Mouse (Mus musculus) heart, postnatal 36 days (tissue): ENCODE measurements around the gene Fuz. TPM values are rescaled to one million over a fixed set of nuclear protein-coding genes. Genes with fewer than 3 reads are reported as not detected.

Experiments used
- DNase-seq, 2 experiments: peaks; one replicate each; pipeline ENCODE4 v3.0.0; 2021 to 2022
- intact Hi-C: fragments of 180-260 bp; cut with DNase I; formaldehyde crosslinking; loops from one replicate; pipeline ENCODE4 v1.15.1; 2025
- microRNA-seq, 2 experiments: library from miRNA; unstranded; fragments of <30 nt; microRNA quantifications; one replicate each; pipeline ENCODE4 v1.2.0; 2021; ENCODE audit warnings: borderline number of aligned reads in 2 of 2
- total RNA-seq, 2 experiments: library from RNA; stranded (reverse); gene quantifications; 2 replicates each; pipeline ENCODE4 v1.2.3; 2021

Fuz gene
- total RNA-seq, 2 experiments from 2014 or later: 16.9 to 17.5 TPM

DNA sequence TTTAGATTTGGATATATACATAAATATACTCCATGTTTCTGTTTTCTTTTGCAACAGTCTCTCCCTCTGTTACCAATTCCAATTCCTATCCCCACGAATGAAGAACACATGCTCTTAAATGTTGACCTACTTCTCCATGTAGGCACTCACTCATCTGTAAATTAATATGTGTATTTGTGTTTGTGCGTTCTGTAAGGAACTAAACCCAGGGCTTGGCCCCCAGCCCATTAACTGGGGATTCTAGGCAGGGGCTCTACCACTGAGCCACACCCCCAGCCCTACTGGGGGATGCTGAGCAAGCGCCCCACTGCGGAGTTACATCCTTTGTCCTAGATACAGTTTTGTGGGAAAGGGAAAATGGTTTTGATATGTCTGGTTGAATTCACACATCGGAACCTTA is 23.2 kb downstream of the Fuz start:
- no peak for DNase-seq
- intact Hi-C loops: no loop called here

DNA sequence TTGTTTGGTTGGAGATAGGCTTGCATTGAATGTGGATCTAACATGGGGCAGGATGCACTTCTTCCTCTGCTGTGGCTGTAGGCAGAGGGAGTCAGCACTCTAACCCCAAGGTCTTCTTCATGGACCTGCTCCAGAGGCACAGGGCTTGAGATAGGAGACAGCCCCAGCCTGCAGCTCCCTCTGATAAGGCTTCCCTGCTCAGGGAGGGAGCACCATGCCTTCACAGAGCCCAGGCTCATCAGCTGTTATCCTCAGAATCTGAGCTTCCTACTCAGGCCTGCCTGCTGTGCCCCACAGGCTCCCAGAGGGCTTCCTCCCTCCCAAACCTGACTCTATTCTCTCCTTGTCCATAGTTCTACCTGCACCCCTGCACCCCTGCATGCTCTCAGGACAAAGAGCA is 26.7 kb downstream of the Fuz start:
- DNase-seq: no peak
- intact Hi-C loops: no loop called here

DNA sequence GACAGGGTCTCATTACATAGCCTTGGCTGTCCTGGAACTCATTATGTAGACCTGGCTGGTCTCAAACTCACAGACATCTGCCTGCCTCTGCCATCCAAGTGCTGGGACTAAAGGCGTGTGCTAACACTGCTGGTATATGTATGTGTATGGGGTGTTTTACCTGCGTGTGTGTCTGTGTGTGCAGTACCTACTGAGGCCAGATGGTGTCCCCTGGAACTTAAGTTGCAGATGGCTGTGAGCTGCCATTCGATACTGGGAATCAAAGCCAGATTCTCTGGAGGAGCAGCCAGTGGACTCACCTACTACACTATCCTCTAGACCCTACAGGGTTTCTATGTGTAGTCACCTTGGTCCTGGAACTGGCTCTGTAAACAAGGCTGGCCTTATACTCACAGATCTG is 29.6 kb downstream of the Fuz start:
- intact Hi-C loops: no loop called here
- no peak for DNase-seq

DNA sequence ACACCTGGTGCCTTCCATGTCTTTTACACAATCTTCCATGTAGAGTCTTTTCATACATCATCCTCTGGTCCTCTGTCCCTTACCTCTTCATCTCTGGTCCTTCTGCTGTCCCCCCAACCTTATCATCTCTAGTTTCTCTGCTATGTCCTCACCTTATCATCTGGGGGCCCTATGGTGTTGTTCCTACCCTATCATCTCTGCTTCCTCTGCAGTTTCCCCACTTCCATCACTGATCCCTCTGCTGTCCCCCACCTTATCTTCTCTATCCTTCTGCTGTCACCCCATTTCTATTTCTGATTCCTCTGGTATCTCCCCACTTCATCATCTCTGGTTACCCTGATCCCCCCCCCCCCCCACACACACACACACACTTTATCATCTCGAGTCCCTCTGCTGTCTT is 32.7 kb downstream of the Fuz start:
- intact Hi-C loops: no loop called here

DNA sequence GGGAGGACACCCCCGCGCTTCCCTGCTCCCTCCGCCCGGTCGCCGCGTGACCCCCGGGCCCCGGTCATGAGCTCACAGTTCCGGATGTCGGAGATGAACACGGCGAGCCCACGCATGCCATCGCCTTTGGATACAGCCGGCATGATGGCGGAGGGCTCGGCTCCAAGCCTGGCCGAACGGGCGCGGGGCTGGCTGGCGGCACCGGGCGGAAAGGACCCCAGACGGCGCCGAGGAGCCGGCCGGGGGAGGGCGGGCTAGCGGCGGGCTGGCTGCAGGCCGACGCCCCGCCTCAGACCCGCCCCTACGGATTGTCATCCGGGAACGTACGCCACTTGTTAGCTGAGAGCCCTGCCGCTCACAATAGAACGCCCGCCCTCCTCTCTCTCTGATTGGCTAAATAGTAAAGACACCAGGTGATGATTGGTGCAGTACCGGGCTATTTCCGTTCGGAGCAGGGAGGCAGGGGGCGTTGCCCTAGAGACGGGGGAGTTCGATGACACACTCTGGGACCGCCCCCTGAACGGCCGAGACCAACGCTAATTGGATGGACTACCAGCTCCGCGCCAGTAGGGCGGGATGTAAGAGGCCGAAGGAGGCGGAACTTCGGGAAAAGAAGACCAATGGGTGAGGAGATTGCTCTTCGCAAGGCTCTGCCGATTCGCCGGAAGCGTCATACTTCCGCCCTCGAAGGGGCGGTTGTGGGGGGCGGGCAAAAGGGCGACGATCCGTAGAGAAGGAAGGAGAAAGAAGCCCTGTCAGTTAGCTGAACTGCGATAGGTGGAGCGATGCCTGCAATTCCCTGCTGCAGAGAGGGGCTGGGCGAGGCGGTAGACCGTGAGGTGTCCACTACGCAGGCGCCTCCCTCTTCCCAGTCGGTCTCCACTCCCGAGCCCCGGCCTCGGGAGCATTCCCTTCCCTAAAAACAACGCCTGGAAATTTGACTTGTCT is 33.6 kb downstream of the Fuz start, which contains the start of gene Ap2a1:
Ap2a1 (minus strand) TSS at position 293 of the 948 bp plus-strand sequence.
- intact Hi-C loops: loop anchor here (1.0 kb wide), 1 partner anchor 23 kb away; no protein-coding TSS in a partner anchor
- DNase-seq: peak; percentile 97

More for the DNA sequence above, 32.7 kb downstream of the Fuz start:
- no peak for DNase-seq

DNA sequence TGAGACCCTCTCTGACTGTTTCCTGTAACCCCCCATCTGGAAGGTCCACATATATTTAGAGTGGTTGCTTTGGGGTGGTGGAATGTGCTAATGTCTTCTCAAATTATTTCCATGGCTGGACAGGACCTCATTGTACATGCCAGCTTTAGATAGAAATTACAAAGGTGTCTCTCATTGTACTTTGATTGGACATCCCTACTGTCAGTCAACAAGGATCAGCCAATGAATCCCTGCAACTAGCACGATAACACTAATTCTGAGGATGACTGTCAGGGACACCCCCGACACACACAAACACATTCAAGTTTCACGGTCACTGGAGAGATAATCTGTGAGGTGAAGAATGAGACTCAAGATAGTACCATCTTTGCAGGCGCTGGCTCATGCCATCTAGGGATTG is 42.8 kb downstream of the Fuz start:
- intact Hi-C loops: no loop called here
- DNase-seq: no peak

DNA sequence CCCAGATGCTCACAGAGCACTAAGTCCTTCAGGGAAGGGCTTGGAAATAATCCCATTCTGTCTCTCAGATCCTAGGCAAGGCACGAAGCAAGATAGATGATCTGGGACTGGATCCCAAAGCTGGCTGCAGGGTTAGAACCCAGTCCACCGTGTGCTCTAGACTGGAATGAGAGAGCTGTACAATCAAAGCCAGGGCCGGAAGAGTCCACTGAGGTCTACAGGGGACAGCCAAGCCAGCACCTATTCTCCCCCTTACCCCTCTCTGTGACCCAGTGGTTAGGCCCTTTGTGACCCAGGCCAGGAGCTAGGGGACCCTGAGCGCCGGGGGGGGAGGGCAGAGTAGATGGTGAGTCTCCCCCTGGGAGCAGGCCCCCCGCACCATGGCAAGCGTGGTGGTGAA is 47.0 kb downstream of the Fuz start, which contains the start of gene Tsks:
Tsks (plus strand) TSS at position 301 of the 400 bp plus-strand sequence.
- intact Hi-C loops: no loop called here
- DNase-seq: no peak

DNA sequence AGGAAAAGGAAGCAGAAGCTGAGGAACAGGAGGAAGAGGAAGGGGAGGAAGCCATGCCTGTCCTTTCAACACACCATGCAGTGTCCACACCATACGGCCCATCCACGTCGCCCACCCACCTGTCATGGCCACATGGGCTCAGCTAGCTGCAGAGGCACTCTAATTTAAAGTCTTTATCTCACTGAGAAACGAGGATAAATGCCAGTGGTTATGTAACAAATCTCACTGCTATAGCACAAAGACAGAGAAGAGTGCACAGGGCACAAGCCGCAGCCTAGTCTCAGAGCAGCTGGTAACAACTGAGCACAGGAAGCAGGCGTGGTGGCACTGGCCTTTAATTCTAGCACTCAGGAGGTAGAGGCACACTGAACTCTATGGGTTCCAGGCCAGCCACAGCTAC is 54.0 kb downstream of the Fuz start:
- intact Hi-C loops: no loop called here
- DNase-seq: no peak

DNA sequence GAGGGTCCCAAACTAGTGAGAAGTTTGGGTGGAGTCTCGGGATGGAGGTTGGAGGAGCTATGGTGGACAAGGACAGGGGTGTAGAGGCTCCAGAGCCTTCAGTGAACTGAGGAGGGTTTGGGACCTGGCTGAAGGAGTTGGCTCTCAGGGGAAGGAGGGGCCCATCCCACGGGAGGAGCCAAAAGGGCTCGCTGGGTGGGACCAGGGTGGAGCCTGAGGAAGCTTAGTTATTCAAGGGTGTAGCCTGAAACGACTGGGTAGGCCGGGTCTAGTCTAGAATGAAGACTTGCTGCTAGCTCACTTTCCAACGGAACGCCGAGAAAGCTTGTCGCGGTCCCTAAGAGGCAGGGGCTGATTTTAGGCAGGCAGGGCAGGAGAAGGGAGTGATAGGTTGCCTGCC is 56.1 kb downstream of the Fuz start:
- DNase-seq: peak; percentile 71
- intact Hi-C loops: loop anchor here (1.0 kb wide), 1 partner anchor 22 kb away; no protein-coding TSS in a partner anchor

Small RNA genes lying within 50 kb of the gene (microRNA-seq; reads per million reads assigned to microRNA genes)
- gene Mir707: 0 reads per million in 2 experiments

Other genes with a start within 250 kb of the Fuz start
- 100 to 1,000 TPM in 1 of 2 experiments, 10 to 100 TPM in 1; 81.8 to 110 TPM for gene Myh14, start 225.2 kb upstream of the Fuz start, total RNA-seq
- not detected for gene Izumo2, start 187.3 kb upstream of the Fuz start, total RNA-seq
- 10 to 100 TPM; 25.3 to 26.7 TPM for gene Vrk3, start 147.7 kb upstream of the Fuz start, total RNA-seq
- under 1 TPM; 0.06 to 0.14 TPM for gene Zfp473, start 145.0 kb upstream of the Fuz start, total RNA-seq
- gene Nup62, start 80.0 kb upstream of the Fuz start, total RNA-seq: 10 to 100 TPM; 21.9 to 28.9 TPM
- gene Il4i1, start 79.7 kb upstream of the Fuz start, total RNA-seq: under 1 TPM; 0.89 TPM
- 10 to 100 TPM; 54.3 to 62.0 TPM for gene Atf5, start 79.4 kb upstream of the Fuz start, total RNA-seq
- 10 to 100 TPM; 73.6 to 75.4 TPM for gene Akt1s1, start 47.1 kb upstream of the Fuz start, total RNA-seq
- 10 to 100 TPM; 58.1 to 59.1 TPM for gene Tbc1d17, start 47.0 kb upstream of the Fuz start, total RNA-seq
- 10 to 100 TPM; 18.6 to 21.1 TPM for gene Pnkp, start 38.9 kb upstream of the Fuz start, total RNA-seq
- 100 to 1,000 TPM; 158 to 183 TPM for gene Ptov1, start 26.3 kb upstream of the Fuz start, total RNA-seq
- gene Med25, start 3.4 kb upstream of the Fuz start, total RNA-seq: 10 to 100 TPM; 76.9 to 81.1 TPM
- 10 to 100 TPM; 69.8 to 72.0 TPM for gene Ap2a1, start 33.4 kb downstream of the Fuz start, total RNA-seq
- gene Tsks, start 47.1 kb downstream of the Fuz start, total RNA-seq: not detected
- gene Cpt1c, start 78.8 kb downstream of the Fuz start, total RNA-seq: 1 to 10 TPM; 1.4 to 2.1 TPM
- gene Prmt1, start 90.5 kb downstream of the Fuz start, total RNA-seq: 100 to 1,000 TPM; 104 to 107 TPM
- gene Irf3, start 101.6 kb downstream of the Fuz start, total RNA-seq: 10 to 100 TPM; 27.3 to 31.7 TPM
- 10 to 100 TPM; 10.2 to 11.2 TPM for gene Bcl2l12, start 102.6 kb downstream of the Fuz start, total RNA-seq
- gene Scaf1, start 120.3 kb downstream of the Fuz start, total RNA-seq: 10 to 100 TPM; 48.0 to 48.1 TPM
- gene Rras, start 121.9 kb downstream of the Fuz start, total RNA-seq: 10 to 100 TPM; 45.1 to 53.3 TPM
- gene Prr12, start 156.8 kb downstream of the Fuz start, total RNA-seq: 10 to 100 TPM; 23.4 to 29.4 TPM
- 10 to 100 TPM; 30.3 to 32.1 TPM for gene Nosip, start 166.3 kb downstream of the Fuz start, total RNA-seq
- gene Prrg2, start 166.6 kb downstream of the Fuz start, total RNA-seq: 1 to 10 TPM; 7.7 to 7.9 TPM
- 10 to 100 TPM; 26.4 to 28.1 TPM for gene Rcn3, start 196.1 kb downstream of the Fuz start, total RNA-seq
- gene Fcgrt, start 207.8 kb downstream of the Fuz start, total RNA-seq: 10 to 100 TPM; 77.1 to 84.5 TPM
- gene Rps11, start 228.4 kb downstream of the Fuz start, total RNA-seq: 100 to 1,000 TPM; 567 to 587 TPM
- gene Rpl13a, start 232.7 kb downstream of the Fuz start, total RNA-seq: 100 to 1,000 TPM; 580 to 665 TPM
- not detected for gene Gm45713, start 240.2 kb downstream of the Fuz start, total RNA-seq
- gene Flt3l, start 240.4 kb downstream of the Fuz start, total RNA-seq: 10 to 100 TPM in 1 of 2 experiments, 1 to 10 TPM in 1; 7.0 to 16.1 TPM